Mouse (Mus musculus) kidney, postnatal 0 days (tissue): ENCODE measurements at regions not wholly inside any gene's neighbourhood (a gene's known extent, or its start where the extent isn't known, plus 50 kb on each side); places are given as distances from the start of the nearest gene placed in this dataset.
A peak's percentile ranks its signal among the peaks of the same experiment; 100 is the strongest.

Source experiments
- ATAC-seq: fragments of 200-750 bp; cut with Nextera tagmentation; replicated peaks from 2 replicates; pipeline ENCODE4 v1.8.0; 2017; ENCODE audit warnings: low read depth, moderate number of reproducible peaks, moderate TSS enrichment, moderate library complexity; ENCODE audit not compliant: low FRiP score
- DNase-seq: peaks from one replicate; pipeline ENCODE4 v3.0.0-alpha.2; 2016; ENCODE audit warnings: low spot score
- H3K27ac ChIP-seq: fragments of 300-500 bp; sonication (generic); 2 replicates; pipeline ENCODE4 v1.5.1; 2014; ENCODE audit warnings: mild to moderate bottlenecking
- H3K27me3 ChIP-seq: fragments of 300-500 bp; sonication (generic); 2 replicates; pipeline ENCODE4 v1.6.1; 2014; ENCODE audit warnings: low read length, mixed read lengths; ENCODE audit not compliant: insufficient read depth
- H3K36me3 ChIP-seq: fragments of 300-500 bp; sonication (generic); 2 replicates; pipeline ENCODE4 v1.6.1; 2014; ENCODE audit warnings: low read length, mixed read lengths; ENCODE audit not compliant: insufficient read depth
- H3K4me1 ChIP-seq: fragments of 300-500 bp; sonication (generic); replicated peaks from 2 replicates; pipeline ENCODE4 v1.6.1; 2014; ENCODE audit warnings: antibody characterized with exemption, low read length, mixed read lengths; ENCODE audit not compliant: insufficient read depth
- H3K4me2 ChIP-seq: fragments of 300-500 bp; sonication (generic); 2 replicates; pipeline ENCODE4 v1.6.1; 2014; ENCODE audit warnings: mild to moderate bottlenecking, low read length, moderate library complexity, mixed read lengths
- H3K4me3 ChIP-seq: fragments of 300-500 bp; sonication (generic); replicated peaks from 2 replicates; pipeline ENCODE4 v1.5.1; 2014; ENCODE audit warnings: low read depth, low read length
- H3K9ac ChIP-seq: fragments of 300-500 bp; sonication (generic); 2 replicates; pipeline ENCODE4 v1.6.1; 2014; ENCODE audit warnings: low read depth, low read length
- H3K9me3 ChIP-seq: fragments of 300-500 bp; sonication (generic); replicated peaks from 2 replicates; pipeline ENCODE4 v1.6.1; 2016; ENCODE audit warnings: low read length, inconsistent platforms, mixed read lengths
- CTCF ChIP-seq: IDR thresholded peaks from 2 replicates; pipeline ENCODE4 v1.5.1; 2016; ENCODE audit warnings: antibody characterized with exemption, low read depth, mild to moderate bottlenecking, moderate library complexity
- WGBS: fragments of 180-500 bp; shearing (Covaris S2); extraction: QIAGEN DNeasy Blood & Tissue Kit; methylation state at CpG from one replicate; pipeline ENCODE4 v1.1.7; 2014; 5-methylcytosine and 5-hydroxymethylcytosine counted together

- no peak overlapping the region for H3K4me3 ChIP-seq
- H3K4me2 ChIP-seq, result no peak overlapping the region
- H3K9me3 ChIP-seq, result no peaks in the 10 kb centered on the region
- no peak for ATAC-seq
- peak; percentile 5 for DNase-seq
- H3K36me3 ChIP-seq, result no peaks in the 10 kb centered on the region
- H3K9ac ChIP-seq, result no peak overlapping the region
- H3K27ac ChIP-seq, result no peak overlapping the region
- TF ChIP-seq CTCF, result no peak
- H3K27me3 ChIP-seq, result no peaks in the 10 kb centered on the region
- no peaks in the 10 kb centered on the region for H3K4me1 ChIP-seq
- WGBS, result 59% methylated on average over 4 of the region's 4 CpGs
These were observed 635.2 kb downstream of the Gm597 start for GRCm38 (mm10) chr1:28144824-28145223.

- H3K9ac ChIP-seq, result no peak overlapping the region
- no peaks in the 10 kb centered on the region for H3K4me1 ChIP-seq
- no peak overlapping the region for H3K4me3 ChIP-seq
- no peak overlapping the region for H3K4me2 ChIP-seq
- ATAC-seq (no peak), DNase-seq (no peak)
- H3K27ac ChIP-seq, result no peak overlapping the region
- H3K27me3 ChIP-seq, result no peaks in the 10 kb centered on the region
- no peak for TF ChIP-seq CTCF
- WGBS, result 48% methylated on average over 2 of the region's 2 CpGs
- no peaks in the 10 kb centered on the region for H3K9me3 ChIP-seq
- no peaks in the 10 kb centered on the region for H3K36me3 ChIP-seq
These were observed 678.0 kb downstream of the Gm597 start for GRCm38 (mm10) chr1:28102021-28102526.

- no peaks in the 10 kb centered on the region for H3K9me3 ChIP-seq
- ATAC-seq (no peak), DNase-seq (no peak)
- H3K27me3 ChIP-seq, result no peaks in the 10 kb centered on the region
- no peak overlapping the region for H3K4me2 ChIP-seq
- 88% methylated on average over 3 of the region's 3 CpGs for WGBS
- TF ChIP-seq CTCF, result no peak
- no peaks in the 10 kb centered on the region for H3K36me3 ChIP-seq
- H3K4me3 ChIP-seq, result no peak overlapping the region
- no peaks in the 10 kb centered on the region for H3K4me1 ChIP-seq
- no peak overlapping the region for H3K9ac ChIP-seq
- no peak overlapping the region for H3K27ac ChIP-seq
These were observed 695.6 kb downstream of the Gm597 start for GRCm38 (mm10) chr1:28084456-28084855.

GRCm38 (mm10) chr1:28053980-28054379, 726.1 kb downstream of the Gm597 start:
- no peak overlapping the region for H3K27ac ChIP-seq
- H3K36me3 ChIP-seq, result no peaks in the 10 kb centered on the region
- H3K4me2 ChIP-seq, result no peak overlapping the region
- ATAC-seq (no peak), DNase-seq (no peak)
- H3K9me3 ChIP-seq, result no peaks in the 10 kb centered on the region
- no peaks in the 10 kb centered on the region for H3K4me1 ChIP-seq
- no peak for TF ChIP-seq CTCF
- H3K27me3 ChIP-seq, result no peaks in the 10 kb centered on the region
- no peak overlapping the region for H3K9ac ChIP-seq
- H3K4me3 ChIP-seq, result no peak overlapping the region
- WGBS, result 71% methylated on average over 4 of the region's 4 CpGs

GRCm38 (mm10) chr1:28047964-28048363, 732.1 kb downstream of the Gm597 start:
- no peak overlapping the region for H3K4me3 ChIP-seq
- no peaks in the 10 kb centered on the region for H3K9me3 ChIP-seq
- no peaks in the 10 kb centered on the region for H3K36me3 ChIP-seq
- H3K27ac ChIP-seq, result no peak overlapping the region
- 57% methylated on average over 2 of the region's 2 CpGs for WGBS
- no peak overlapping the region for H3K4me2 ChIP-seq
- no peaks in the 10 kb centered on the region for H3K27me3 ChIP-seq
- no peak for ATAC-seq
- no peak for DNase-seq
- H3K4me1 ChIP-seq, result no peaks in the 10 kb centered on the region
- no peak overlapping the region for H3K9ac ChIP-seq
- no peak for TF ChIP-seq CTCF

- H3K27ac ChIP-seq, result no peak overlapping the region
- H3K4me3 ChIP-seq, result no peak overlapping the region
- H3K4me2 ChIP-seq, result no peak overlapping the region
- H3K4me1 ChIP-seq, result no peaks in the 10 kb centered on the region
- H3K36me3 ChIP-seq, result no peaks in the 10 kb centered on the region
- H3K9me3 ChIP-seq, result no peaks in the 10 kb centered on the region
- ATAC-seq (no peak), DNase-seq (no peak)
- H3K9ac ChIP-seq, result no peak overlapping the region
- H3K27me3 ChIP-seq, result no peaks in the 10 kb centered on the region
- no peak for TF ChIP-seq CTCF
These were observed 732.7 kb downstream of the Gm597 start for GRCm38 (mm10) chr1:28047379-28047778.

GRCm38 (mm10) chr1:28045695-28046094, 734.4 kb downstream of the Gm597 start:
- WGBS, result 94% methylated on average over 1 of the region's 1 CpGs
- no peak overlapping the region for H3K9ac ChIP-seq
- H3K4me1 ChIP-seq, result no peaks in the 10 kb centered on the region
- no peaks in the 10 kb centered on the region for H3K27me3 ChIP-seq
- DNase-seq (no peak), ATAC-seq (no peak)
- no peaks in the 10 kb centered on the region for H3K9me3 ChIP-seq
- no peak for TF ChIP-seq CTCF
- no peak overlapping the region for H3K4me3 ChIP-seq
- no peak overlapping the region for H3K27ac ChIP-seq
- no peak overlapping the region for H3K4me2 ChIP-seq
- H3K36me3 ChIP-seq, result no peaks in the 10 kb centered on the region
